Mouse (Mus musculus): ENCODE data around the gene Gm13420.
"Not testable (repeated sequence)": the region's sequence is repeated elsewhere in the genome, so short reads cannot be mapped to it uniquely, and the experiment has no call there.

Gm13420 gene

GRCm38 (mm10) chr2:29751497-29751896, at the start of gene Gm13420:
TSS of gene Gm13420 (minus strand) at chr2:29751685.
- no peak for DNase-seq (ENCODE audit: low spot score in 2 of 2)

- DNase-seq (ENCODE audit: low spot score in 2 of 2), result no peak
Measured at GRCm38 (mm10) chr2:29792772-29793487, 41.4 kb upstream of the Gm13420 start.

- peak; percentile 83 to 89 for DNase-seq (ENCODE audit: low spot score in 2 of 2)
Measured at GRCm38 (mm10) chr2:29787937-29788681, 36.6 kb upstream of the Gm13420 start, which contains the start of gene Trub2. TSS of gene Trub2 (minus strand) at chr2:29788502.

GRCm38 (mm10) chr2:29787104-29787917, 35.8 kb upstream of the Gm13420 start, which contains the start of gene Coq4:
TSS of gene Coq4 (plus strand) at chr2:29787493.
- peak; percentile 86 to 91 for DNase-seq (ENCODE audit: low spot score in 2 of 2)

GRCm38 (mm10) chr2:29784290-29784689, 32.8 kb upstream of the Gm13420 start:
- DNase-seq (ENCODE audit: low spot score in 2 of 2), result no peak

GRCm38 (mm10) chr2:29781256-29781655, 29.8 kb upstream of the Gm13420 start:
- DNase-seq (ENCODE audit: low spot score in 2 of 2), result not testable (repeated sequence)

GRCm38 (mm10) chr2:29773323-29773722, 21.8 kb upstream of the Gm13420 start:
- no peak for DNase-seq (ENCODE audit: low spot score in 2 of 2)

GRCm38 (mm10) chr2:29771611-29772461, 20.4 kb upstream of the Gm13420 start:
- DNase-seq (ENCODE audit: low spot score in 2 of 2), result no peak

GRCm38 (mm10) chr2:29770162-29770561, 18.7 kb upstream of the Gm13420 start:
- no peak for DNase-seq (ENCODE audit: low spot score in 2 of 2)

- DNase-seq (ENCODE audit: low spot score in 2 of 2), result no peak
Measured at GRCm38 (mm10) chr2:29768901-29769300, 17.4 kb upstream of the Gm13420 start.

GRCm38 (mm10) chr2:29767976-29768709, 16.7 kb upstream of the Gm13420 start:
- no peak for DNase-seq (ENCODE audit: low spot score in 2 of 2)

GRCm38 (mm10) chr2:29764831-29765230, 13.3 kb upstream of the Gm13420 start:
- peak; percentile 67 to 88 for DNase-seq (ENCODE audit: low spot score in 2 of 2)

- no peak for DNase-seq (ENCODE audit: low spot score in 2 of 2)
Measured at GRCm38 (mm10) chr2:29755693-29756092, 4.2 kb upstream of the Gm13420 start.

GRCm38 (mm10) chr2:29752397-29752796, 912 bp upstream of the Gm13420 start:
- DNase-seq (ENCODE audit: low spot score in 2 of 2), result no peak

GRCm38 (mm10) chr2:29748499-29748898, 3.0 kb downstream of the Gm13420 start:
- no peak for DNase-seq (ENCODE audit: low spot score in 2 of 2)

GRCm38 (mm10) chr2:29747852-29748251, 3.6 kb downstream of the Gm13420 start:
- peak in 1 of 2 experiments; percentile 38 for DNase-seq (ENCODE audit: low spot score in 2 of 2)

- no peak for DNase-seq (ENCODE audit: low spot score in 2 of 2)
Measured at GRCm38 (mm10) chr2:29747188-29747782, 4.2 kb downstream of the Gm13420 start.

- DNase-seq (ENCODE audit: low spot score in 2 of 2), result no peak
Measured at GRCm38 (mm10) chr2:29744256-29744655, 7.2 kb downstream of the Gm13420 start.

GRCm38 (mm10) chr2:29741207-29741606, 10.3 kb downstream of the Gm13420 start:
- DNase-seq (ENCODE audit: low spot score in 2 of 2), result no peak

- peak; percentile 45 to 73 for DNase-seq (ENCODE audit: low spot score in 2 of 2)
Measured at GRCm38 (mm10) chr2:29739368-29739767, 12.1 kb downstream of the Gm13420 start.
